Mouse (Mus musculus) kidney, embryonic 15.5 days (tissue): ENCODE measurements around the gene Smc3. TPM values are rescaled to one million over a fixed set of nuclear protein-coding genes. Genes with fewer than 3 reads are reported as not detected.
A peak's percentile ranks its signal among the peaks of the same experiment; 100 is the strongest.

Experiments
- ATAC-seq: fragments of 200-750 bp; cut with Nextera tagmentation; replicated peaks from 2 replicates; pipeline ENCODE4 v1.8.0; 2017; ENCODE audit warnings: moderate TSS enrichment; ENCODE audit not compliant: low FRiP score
- H3K27ac ChIP-seq: fragments of 300-500 bp; sonication (generic); 2 replicates; pipeline ENCODE4 v1.5.1; 2015; ENCODE audit warnings: mild to moderate bottlenecking, inconsistent platforms
- H3K27me3 ChIP-seq: fragments of 300-500 bp; sonication (generic); 2 replicates; pipeline ENCODE4 v1.6.1; 2015; ENCODE audit warnings: inconsistent platforms
- H3K36me3 ChIP-seq: fragments of 300-500 bp; sonication (generic); 2 replicates; pipeline ENCODE4 v1.6.1; 2015; ENCODE audit warnings: inconsistent platforms
- H3K4me1 ChIP-seq: fragments of 300-500 bp; sonication (generic); 2 replicates; pipeline ENCODE4 v1.6.1; 2015; ENCODE audit warnings: inconsistent platforms
- H3K4me2 ChIP-seq: fragments of 300-500 bp; sonication (generic); 2 replicates; pipeline ENCODE4 v1.6.1; 2015; ENCODE audit warnings: moderate library complexity, mild to moderate bottlenecking, inconsistent platforms
- H3K4me3 ChIP-seq: fragments of 300-500 bp; sonication (generic); replicated peaks from 2 replicates; pipeline ENCODE4 v1.5.1; 2015; ENCODE audit warnings: mild to moderate bottlenecking, inconsistent platforms
- H3K9ac ChIP-seq: fragments of 300-500 bp; sonication (generic); 2 replicates; pipeline ENCODE4 v1.6.1; 2015; ENCODE audit warnings: mild to moderate bottlenecking, inconsistent platforms
- H3K9me3 ChIP-seq: fragments of 300-500 bp; sonication (generic); replicated peaks from 2 replicates; pipeline ENCODE4 v1.6.1; 2016; ENCODE audit warnings: inconsistent platforms
- WGBS: fragments of 180-500 bp; shearing (Covaris S2); methylation state at CpG from one replicate; pipeline ENCODE4 v1.1.7; 2015; ENCODE audit warnings: mixed read lengths; 5-methylcytosine and 5-hydroxymethylcytosine counted together
- polyA plus RNA-seq: library from polyadenylated mRNA; unstranded; fragments of >200 nt; fragmentation: Nextera tagmentation; extraction: Ambion mirVana; gene quantifications from 2 replicates; pipeline ENCODE4 v1.2.1, GENCODE M21; 2015

The Smc3 gene
- polyA plus RNA-seq, 1 experiment from 2014 or later, result 74.7 TPM

DNA sequence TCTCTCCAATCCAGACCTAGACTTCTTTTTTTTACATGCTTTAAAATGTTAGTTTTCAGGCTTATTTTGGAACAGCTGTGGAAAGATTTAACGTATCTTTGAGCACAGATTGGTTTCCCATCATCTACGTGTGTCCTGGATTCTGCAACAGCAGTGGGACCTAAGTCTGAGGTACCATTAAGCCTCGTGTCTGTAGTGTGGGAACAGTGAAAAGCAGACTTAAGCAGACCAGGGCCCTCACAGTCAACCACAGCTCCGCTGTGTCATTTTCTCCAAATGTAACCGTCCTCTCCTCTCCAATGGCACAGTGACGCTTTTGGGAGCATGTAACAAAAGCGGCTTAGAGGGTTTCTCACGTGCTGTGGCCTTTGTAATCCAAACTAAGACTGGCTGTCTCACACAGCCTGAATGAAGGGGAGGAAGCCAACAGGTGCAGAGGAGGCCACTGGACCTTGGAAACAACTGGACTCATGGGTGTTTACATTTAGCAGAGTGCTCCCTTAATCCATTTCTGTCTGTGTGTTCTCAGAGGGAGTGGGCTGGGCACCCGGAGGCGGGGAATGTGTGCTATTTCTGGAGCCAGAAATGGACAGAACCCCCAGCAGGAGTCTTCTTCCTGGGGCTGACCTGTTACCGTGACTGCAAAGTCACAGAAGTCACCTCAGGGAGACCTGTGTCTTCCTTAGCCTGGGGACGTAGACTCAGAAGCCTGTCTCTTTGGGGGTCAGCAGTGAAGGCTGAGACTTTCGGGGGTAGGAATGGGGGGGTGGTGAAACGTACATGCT, 61.9 kb downstream of the Smc3 start:
- Histone ChIP-seq H3K4me1 (peaks cover 24% of the 10 kb centered on the region), H3K9ac (no peak overlapping the region), H3K27me3 (peaks cover 10% of the 10 kb centered on the region; the same call in 1 of the 2 replicates), H3K4me2 (no peak overlapping the region), H3K9me3 (no peaks in the 10 kb centered on the region), H3K27ac (no peak overlapping the region), H3K4me3 (no peak overlapping the region), H3K36me3 (no peaks in the 10 kb centered on the region)
- ATAC-seq, result no peak
- 62% methylated on average over 14 of the region's 14 CpGs for WGBS

DNA sequence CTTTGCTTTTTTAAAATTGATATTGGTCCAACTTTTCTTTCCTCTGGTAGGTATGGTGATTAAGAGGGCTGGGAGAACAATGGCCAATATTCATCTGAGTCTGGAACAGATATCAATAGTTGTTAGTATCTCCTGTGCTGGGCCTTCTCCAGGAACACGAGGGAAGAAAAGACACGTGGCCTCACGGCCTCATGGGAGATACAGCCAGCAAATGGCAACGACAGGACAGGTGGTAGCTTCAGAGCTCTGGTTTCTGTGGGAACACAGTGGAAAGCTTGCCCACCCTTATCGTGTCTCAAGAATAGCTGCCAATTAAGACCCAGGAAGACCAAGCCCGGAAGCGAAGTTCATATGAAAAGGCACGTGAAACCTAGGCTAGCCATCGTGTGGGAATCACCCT, 64.6 kb downstream of the Smc3 start:
- Histone ChIP-seq H3K4me3 (no peak overlapping the region), H3K4me2 (no peak overlapping the region), H3K4me1 (peaks cover 24% of the 10 kb centered on the region), H3K9ac (no peak overlapping the region), H3K36me3 (no peaks in the 10 kb centered on the region), H3K9me3 (no peaks in the 10 kb centered on the region), H3K27me3 (0 out of 2 replicates have a peak, but pooled peaks cover 3% of the 10 kb centered on the region), H3K27ac (no peak overlapping the region)
- WGBS, result 92% methylated on average over 9 of the region's 9 CpGs
- no peak for ATAC-seq

DNA sequence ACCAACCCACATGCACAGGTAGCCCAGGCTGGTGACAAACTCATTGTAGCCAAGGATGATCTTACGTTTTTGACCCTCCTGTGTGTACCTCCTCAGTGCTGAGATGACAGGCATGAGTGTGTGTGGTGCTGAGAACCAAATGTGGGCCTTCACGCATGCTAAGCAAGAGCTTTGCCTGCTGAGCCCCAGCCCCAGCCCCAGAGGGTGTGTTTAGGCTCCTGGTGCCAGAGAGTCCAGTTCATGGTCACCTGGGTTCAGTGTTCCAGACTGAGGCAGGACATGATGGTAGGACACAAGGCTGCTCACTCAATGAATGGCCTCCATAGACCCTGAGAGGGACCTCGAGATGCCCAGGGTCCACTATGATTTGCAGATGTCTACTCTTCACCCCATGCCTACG, 65.2 kb downstream of the Smc3 start:
- Histone ChIP-seq H3K27ac (no peak overlapping the region), H3K36me3 (no peaks in the 10 kb centered on the region), H3K4me3 (no peak overlapping the region), H3K9ac (no peak overlapping the region), H3K9me3 (no peaks in the 10 kb centered on the region), H3K27me3 (peaks cover 3% of the 10 kb centered on the region; the same call in 1 of the 2 replicates), H3K4me2 (no peak overlapping the region), H3K4me1 (peaks cover 23% of the 10 kb centered on the region)
- no peak for ATAC-seq
- WGBS, result 91% methylated on average over 4 of the region's 4 CpGs

DNA sequence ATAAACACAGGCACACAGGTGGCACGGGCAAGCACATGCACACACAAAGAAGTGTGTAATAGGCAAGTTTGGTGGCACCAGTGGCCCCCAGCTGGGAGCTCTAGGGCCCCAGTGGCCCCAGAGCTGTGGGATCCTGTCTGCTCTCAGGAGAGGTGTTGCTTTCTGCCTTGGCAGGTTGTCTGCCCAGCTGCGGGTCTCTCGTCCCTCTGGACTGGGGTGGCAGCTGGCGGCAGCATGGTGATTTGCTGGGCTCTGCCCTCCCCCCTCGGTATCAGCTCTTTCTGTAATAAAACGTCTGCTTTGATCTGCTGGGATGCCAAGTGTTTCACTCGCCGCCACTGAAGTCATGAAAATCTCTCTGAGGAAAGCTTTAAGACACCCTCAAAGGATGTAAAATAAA, 66.5 kb downstream of the Smc3 start:
- peaks cover 23% of the 10 kb centered on the region for H3K4me1 ChIP-seq
- no peak overlapping the region for H3K4me2 ChIP-seq
- peaks cover 7% of the 10 kb centered on the region for H3K27me3 ChIP-seq
- 0 out of 2 replicates have a peak, but pooled peaks have one; percentile 44 for ATAC-seq
- no peaks in the 10 kb centered on the region for H3K9me3 ChIP-seq
- no peak overlapping the region for H3K4me3 ChIP-seq
- H3K27ac ChIP-seq, result no peak overlapping the region
- H3K36me3 ChIP-seq, result no peaks in the 10 kb centered on the region
- H3K9ac ChIP-seq, result no peak overlapping the region
- 14% methylated on average over 8 of the region's 8 CpGs for WGBS

DNA sequence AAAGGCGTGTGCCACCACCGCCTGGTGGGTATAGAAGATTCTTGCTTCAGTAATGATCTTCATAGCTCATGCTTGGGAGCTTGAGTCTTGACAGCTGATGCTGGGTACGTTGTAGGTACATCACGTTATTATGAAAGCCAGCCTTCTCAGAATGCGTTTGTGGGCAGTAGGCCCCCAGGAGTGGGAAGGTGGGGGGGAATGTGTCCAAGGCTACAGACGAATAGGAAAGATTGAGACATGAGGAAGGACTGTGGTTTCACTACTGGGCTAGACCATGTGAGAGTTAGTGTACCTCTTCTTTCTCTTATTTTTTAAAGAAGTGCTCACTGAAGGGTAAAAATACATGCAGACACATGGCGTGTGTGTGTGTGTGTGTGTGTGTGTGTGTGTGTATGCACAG, 68.6 kb downstream of the Smc3 start:
- no peak overlapping the region for H3K9ac ChIP-seq
- H3K4me2 ChIP-seq, result no peak overlapping the region
- peaks cover 17% of the 10 kb centered on the region for H3K4me1 ChIP-seq
- no peak overlapping the region for H3K27ac ChIP-seq
- H3K4me3 ChIP-seq, result no peak overlapping the region
- H3K27me3 ChIP-seq, result peaks cover 21% of the 10 kb centered on the region
- no peaks in the 10 kb centered on the region for H3K36me3 ChIP-seq
- no peaks in the 10 kb centered on the region for H3K9me3 ChIP-seq
- WGBS, result 90% methylated on average over 7 of the region's 7 CpGs
- no peak for ATAC-seq

DNA sequence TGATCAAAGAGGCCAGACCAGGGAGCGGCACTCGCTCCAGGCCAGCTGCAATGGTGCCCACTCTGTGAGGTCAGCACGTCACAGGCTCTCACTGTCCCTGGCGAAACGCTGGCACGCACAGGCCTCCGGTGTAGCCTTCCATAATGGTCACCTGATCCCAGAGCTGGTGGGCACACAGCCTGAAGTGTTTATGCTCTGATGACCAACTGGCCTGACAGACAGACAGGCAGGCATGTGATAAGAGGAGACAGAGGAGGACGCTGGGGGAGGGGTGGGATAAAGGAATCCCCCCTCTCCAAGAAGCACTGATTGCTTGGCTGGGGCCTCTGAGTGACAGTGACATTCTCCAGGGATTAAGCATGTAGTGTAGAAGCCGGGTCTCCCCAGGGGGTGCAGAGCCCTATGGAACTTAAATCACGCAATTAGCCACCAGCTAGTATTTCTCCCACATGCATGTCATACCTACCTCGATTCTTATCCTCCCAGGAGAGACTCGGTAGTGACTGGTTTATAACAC, 70.5 kb downstream of the Smc3 start:
- H3K4me3 ChIP-seq, result no peak overlapping the region
- 0 out of 2 replicates have a peak overlapping the region, but pooled peaks have one; percentile 18 for H3K4me2 ChIP-seq
- no peaks in the 10 kb centered on the region for H3K9me3 ChIP-seq
- ATAC-seq, result peak; percentile 63
- no peak overlapping the region for H3K27ac ChIP-seq
- no peaks in the 10 kb centered on the region for H3K36me3 ChIP-seq
- peaks cover 40% of the 10 kb centered on the region for H3K27me3 ChIP-seq
- H3K9ac ChIP-seq, result no peak overlapping the region
- H3K4me1 ChIP-seq, result peaks cover 17% of the 10 kb centered on the region
- WGBS, result 32% methylated on average over 12 of the region's 12 CpGs

DNA sequence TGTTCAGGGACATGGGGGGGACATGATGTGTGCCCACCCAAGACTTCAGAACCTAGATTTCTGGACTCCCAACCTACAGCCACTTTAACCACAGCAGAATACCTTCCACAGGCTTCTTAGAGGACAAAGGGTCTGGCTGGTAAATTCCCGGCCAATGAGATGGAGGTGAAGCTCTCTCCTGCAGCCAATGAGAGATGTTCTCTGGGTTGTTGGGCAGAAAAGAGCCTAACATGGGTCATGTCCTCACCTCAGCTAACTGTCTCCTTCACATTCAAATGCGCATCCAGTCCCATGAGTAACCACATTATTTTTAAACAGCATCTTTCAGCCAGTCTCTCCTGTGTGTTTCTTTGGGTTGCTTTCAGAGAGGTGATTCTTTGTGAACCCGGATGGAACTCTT, 71.2 kb downstream of the Smc3 start:
- H3K9ac ChIP-seq, result no peak overlapping the region
- peaks cover 47% of the 10 kb centered on the region for H3K27me3 ChIP-seq
- no peak overlapping the region for H3K4me2 ChIP-seq
- no peak overlapping the region for H3K27ac ChIP-seq
- H3K9me3 ChIP-seq, result no peaks in the 10 kb centered on the region
- no peaks in the 10 kb centered on the region for H3K36me3 ChIP-seq
- WGBS, result 68% methylated on average over 3 of the region's 3 CpGs
- no peak overlapping the region for H3K4me3 ChIP-seq
- peaks cover 20% of the 10 kb centered on the region for H3K4me1 ChIP-seq
- no peak for ATAC-seq

DNA sequence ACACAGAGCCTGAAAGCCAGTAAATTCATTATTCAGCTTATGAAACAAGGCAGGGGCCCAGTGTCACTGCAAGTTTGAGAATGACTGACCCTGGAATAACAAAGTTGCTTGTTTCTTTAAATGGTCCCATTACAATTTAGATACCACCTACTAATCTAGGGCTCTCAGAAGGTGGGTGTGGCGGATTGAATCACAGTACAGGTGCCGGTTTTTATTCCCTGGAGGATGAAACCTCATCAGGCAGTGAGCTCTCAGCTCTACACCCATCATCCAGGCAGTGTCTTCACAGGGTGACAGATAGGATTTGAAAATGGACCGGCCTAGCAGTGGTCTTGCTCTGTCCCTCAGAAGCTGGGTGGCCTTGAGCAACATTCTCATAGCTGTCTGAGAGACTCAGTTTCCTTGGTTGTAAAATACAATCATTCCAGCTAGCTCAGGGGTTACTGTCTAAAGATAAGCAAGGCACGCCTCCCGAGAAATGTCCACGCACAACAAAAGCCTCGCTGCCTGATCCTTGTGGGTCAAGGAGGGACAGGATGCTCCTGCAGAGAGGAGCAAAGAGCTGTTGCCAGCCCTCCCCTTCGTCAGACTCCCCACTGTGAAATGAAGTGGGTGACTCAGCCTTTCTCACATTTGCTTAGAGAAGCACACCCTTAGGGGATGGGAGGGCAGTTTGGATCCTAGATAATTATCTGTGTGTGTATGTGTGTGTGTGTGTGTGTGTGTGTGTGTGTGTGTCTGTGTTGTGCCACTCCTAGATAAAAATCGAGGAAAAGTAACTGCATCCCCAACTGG, 74.1 kb downstream of the Smc3 start:
- no peak overlapping the region for H3K27ac ChIP-seq
- H3K27me3 ChIP-seq, result peaks cover 71% of the 10 kb centered on the region

DNA sequence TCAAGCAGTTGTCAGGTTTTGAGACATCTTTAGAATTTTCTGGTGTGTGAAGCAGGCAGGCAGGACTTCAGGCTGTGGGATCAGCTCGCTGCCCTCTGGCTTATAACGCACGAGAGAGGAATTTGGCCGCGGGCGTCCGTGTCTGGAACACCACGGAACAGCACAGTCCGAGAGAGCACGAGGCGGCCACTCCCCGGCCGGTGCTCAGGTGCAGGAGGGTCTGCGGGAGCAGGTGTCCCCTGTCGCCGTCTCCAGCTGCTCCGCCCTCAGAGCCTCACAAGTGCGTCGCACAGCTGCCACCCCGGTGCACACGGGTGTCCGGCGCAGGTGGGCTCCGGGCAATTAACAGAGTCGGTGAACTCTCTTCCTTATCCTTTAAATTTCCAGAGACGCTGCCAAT, 76.0 kb downstream of the Smc3 start:
- H3K4me3 ChIP-seq, result peak overlapping the region; percentile 63
- peaks cover 76% of the 10 kb centered on the region for H3K27me3 ChIP-seq
- H3K36me3 ChIP-seq, result no peaks in the 10 kb centered on the region
- 0 out of 2 replicates have a peak, but pooled peaks have one; percentile 52 for ATAC-seq
- peaks cover 10% of the 10 kb centered on the region for H3K4me1 ChIP-seq
- WGBS, result under 1% methylated on average over 26 of the region's 26 CpGs
- no peaks in the 10 kb centered on the region for H3K9me3 ChIP-seq
- no peak overlapping the region for H3K27ac ChIP-seq
- 0 out of 2 replicates have a peak overlapping the region, but pooled peaks have one; percentile 55 for H3K9ac ChIP-seq
- peak overlapping the region; percentile 99 for H3K4me2 ChIP-seq

More for the DNA sequence above, 74.1 kb downstream of the Smc3 start:
- WGBS, result 49% methylated on average over 9 of the region's 9 CpGs
- Histone ChIP-seq H3K4me1 (peaks cover 21% of the 10 kb centered on the region), H3K9ac (no peak overlapping the region), H3K9me3 (no peaks in the 10 kb centered on the region), H3K4me3 (no peak overlapping the region), H3K4me2 (no peak overlapping the region), H3K36me3 (no peaks in the 10 kb centered on the region)
- no peak for ATAC-seq

DNA sequence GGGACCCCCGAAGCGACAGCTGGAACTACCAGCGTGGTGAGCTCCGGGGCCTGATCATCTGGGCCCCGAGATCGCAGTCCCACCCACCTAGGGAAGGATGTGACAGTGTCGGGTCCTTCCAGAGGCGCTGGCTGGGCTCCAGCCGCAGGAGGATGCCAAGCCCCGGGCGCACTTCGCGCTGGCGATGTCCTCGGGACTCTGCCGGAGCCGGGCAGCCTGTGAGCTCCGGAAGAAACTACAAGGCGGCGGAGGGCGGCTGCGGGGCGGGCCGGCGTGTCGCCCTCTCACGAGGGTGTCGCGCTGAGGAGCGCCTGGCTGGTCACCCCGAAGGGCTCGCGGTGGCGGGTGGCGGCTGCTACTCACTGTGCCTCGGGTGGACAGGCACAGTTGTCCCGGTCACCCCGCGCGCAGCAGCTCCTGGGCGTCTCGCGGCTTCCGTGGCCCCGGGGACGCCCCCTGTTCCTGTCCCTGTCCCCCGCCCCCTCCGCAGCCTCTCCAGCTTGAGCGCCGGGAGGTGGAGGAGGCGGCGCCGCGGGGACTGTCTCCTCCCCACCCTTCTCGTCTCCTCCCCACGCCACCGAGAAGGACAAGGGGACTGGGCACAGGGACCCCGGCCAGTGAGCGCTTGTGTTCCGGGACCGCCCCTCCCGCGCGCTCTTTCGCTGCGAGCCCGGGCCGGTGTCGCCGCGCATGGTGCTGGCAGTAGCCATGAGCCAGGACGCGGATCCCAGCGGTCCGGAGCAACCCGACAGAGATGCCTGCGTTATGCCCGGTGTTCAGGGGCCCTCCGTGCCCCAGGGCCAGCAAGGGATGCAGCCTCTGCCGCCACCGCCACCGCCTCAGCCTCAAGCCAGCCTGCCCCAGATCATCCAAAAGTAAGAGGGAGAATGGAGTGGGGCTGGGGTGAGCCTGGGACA, 76.8 kb downstream of the Smc3 start, which contains the start of gene Rbm20:
Rbm20 (plus strand) TSS at position 589 of the 917 bp plus-strand sequence.
- Histone ChIP-seq H3K4me3 (peak within 1 kb of the TSS; percentile 63), H3K27ac (no peak within 1 kb of the TSS), H3K4me2 (peak within 1 kb of the TSS; percentile 99), H3K36me3 (no peaks in the 10 kb centered on the region), H3K4me1 (peaks cover 10% of the 10 kb centered on the region), H3K27me3 (peaks cover 73% of the 10 kb centered on the region), H3K9ac (peak within 1 kb of the TSS; percentile 55), H3K9me3 (no peaks in the 10 kb centered on the region)
- ATAC-seq, result peak; percentile 85
- under 1% methylated on average over 80 of the region's 82 CpGs for WGBS

DNA sequence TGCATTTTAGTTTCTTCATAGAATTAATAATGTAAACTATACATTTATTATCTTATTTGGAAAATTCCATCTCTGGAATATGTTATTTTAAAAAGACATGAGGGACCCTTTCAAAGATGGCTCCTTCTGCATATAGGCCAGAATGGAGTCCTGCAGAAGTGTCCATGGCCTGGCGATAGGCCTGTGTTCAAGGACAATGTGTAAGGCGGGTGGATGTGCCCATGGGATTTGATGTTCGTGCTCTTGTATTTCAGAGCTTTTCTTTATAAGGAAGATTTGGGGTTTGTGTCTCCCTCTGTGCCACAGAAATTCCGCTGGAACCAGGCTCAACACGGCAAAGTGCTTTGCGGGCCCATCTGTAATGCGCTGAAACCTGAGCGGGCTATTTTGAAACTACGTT, 79.0 kb downstream of the Smc3 start:
- H3K4me2 ChIP-seq, result no peak overlapping the region
- no peaks in the 10 kb centered on the region for H3K9me3 ChIP-seq
- H3K4me3 ChIP-seq, result no peak overlapping the region
- peaks cover 13% of the 10 kb centered on the region for H3K4me1 ChIP-seq
- no peaks in the 10 kb centered on the region for H3K36me3 ChIP-seq
- WGBS, result 97% methylated on average over 9 of the region's 9 CpGs
- no peak for ATAC-seq
- no peak overlapping the region for H3K9ac ChIP-seq
- no peak overlapping the region for H3K27ac ChIP-seq
- H3K27me3 ChIP-seq, result peaks cover 71% of the 10 kb centered on the region
